Comparison of ENCODE assay signal across 17 mouse cellular contexts in genomic region chr12:12227594-12227993, GRCm38 (mm10). TPM values are rescaled to one million over a fixed set of nuclear protein-coding genes. Genes with fewer than 3 reads are reported as not detected.
DNase-seq lines count a peak whose midpoint lies in the region; ATAC-seq and TF ChIP-seq lines count a peak whose summit lies in the region.
"Had no signal": no experiment of that assay in that cellular context is flagged by ENCODE, and none has a peak within 500 bp of the region (broad histone marks: within the 10 kb centered on the region; RNA-seq: fewer than 3 reads in every experiment).

No protein-coding gene starts in this region.

- H3K4me2 ChIP-seq in liver, embryonic 12.5 days, result no peak overlapping the region
- no peak overlapping the region for H3K4me2 ChIP-seq in lung, postnatal 0 days (replicated peaks; ENCODE audit: low read depth, low read length)
- H3K4me2 ChIP-seq in hindbrain, embryonic 11.5 days (replicated peaks; ENCODE audit: low read depth, low read length), result no peak overlapping the region
- H3K4me2 ChIP-seq: embryonic facial prominence, embryonic 12.5 days; forebrain, embryonic 15.5 days; heart, embryonic 15.5 days; hindbrain, embryonic 14.5 days had no signal

- H3K9me3 ChIP-seq in liver, embryonic 12.5 days (replicated peaks), result no peaks in the 10 kb centered on the region
- H3K9me3 ChIP-seq in lung, postnatal 0 days (ENCODE audit: low read length), result no peaks in the 10 kb centered on the region
- no peaks in the 10 kb centered on the region for H3K9me3 ChIP-seq in hindbrain, embryonic 11.5 days (ENCODE audit: control insufficient read depth, low read length)
- H3K9me3 ChIP-seq: embryonic facial prominence, embryonic 12.5 days; forebrain, embryonic 15.5 days; heart, embryonic 10.5 days; heart, embryonic 15.5 days had no signal

- no peak for ATAC-seq in liver, embryonic 12.5 days
- peak; percentile 72 for ATAC-seq in lung, postnatal 0 days
- no peak for ATAC-seq in hindbrain, embryonic 11.5 days (ENCODE audit: low FRiP score)
- ATAC-seq: forebrain, embryonic 15.5 days had no signal

- no peak for TF ChIP-seq POLR2A in liver, adult 2 months (IDR thresholded peaks at IDR 0.05; ENCODE audit: extremely low read depth, insufficient read depth, low read length)
- no peak for TF ChIP-seq POLR2A in cortical plate, adult 2 months (IDR thresholded peaks at IDR 0.05; ENCODE audit: extremely low read depth, insufficient read depth, low read length)

- no peak overlapping the region for H3K27ac ChIP-seq in liver, adult 2 months (replicated peaks; ENCODE audit: insufficient read depth, low read depth, low read length)
- H3K27ac ChIP-seq in liver, embryonic 12.5 days, result no peak overlapping the region
- peak overlapping the region; percentile 40; the same call in 1 of the 2 replicates for H3K27ac ChIP-seq in cortical plate, adult 2 months (ENCODE audit: insufficient read depth, low read length)
- no peak overlapping the region for H3K27ac ChIP-seq in lung, postnatal 0 days (ENCODE audit: low read length)
- H3K27ac ChIP-seq in hindbrain, embryonic 11.5 days (ENCODE audit: low read depth, low read length), result no peak overlapping the region
- H3K27ac ChIP-seq: embryonic facial prominence, embryonic 12.5 days; forebrain, embryonic 15.5 days; heart, embryonic 10.5 days; heart, embryonic 15.5 days; hindbrain, embryonic 14.5 days had no signal

- H3K27me3 ChIP-seq in liver, adult 2 months (ENCODE audit: control insufficient read depth, insufficient read depth, low read length), result no peaks in the 10 kb centered on the region
- no peaks in the 10 kb centered on the region for H3K27me3 ChIP-seq in liver, embryonic 12.5 days (replicated peaks)
- no peaks in the 10 kb centered on the region for H3K27me3 ChIP-seq in lung, postnatal 0 days (replicated peaks; ENCODE audit: insufficient read depth, low read length)
- no peaks in the 10 kb centered on the region for H3K27me3 ChIP-seq in hindbrain, embryonic 11.5 days (ENCODE audit: control insufficient read depth, insufficient read depth, low read length)
- H3K27me3 ChIP-seq: embryonic facial prominence, embryonic 12.5 days; forebrain, embryonic 15.5 days; heart, embryonic 15.5 days had no signal

- no peak for TF ChIP-seq CTCF in liver, adult 2 months (IDR thresholded peaks at IDR 0.05; ENCODE audit: low read depth, low read length)
- no peak for TF ChIP-seq CTCF in cortical plate, adult 2 months (IDR thresholded peaks at IDR 0.05; ENCODE audit: extremely low read depth, insufficient read depth, low read length)
- no peak for TF ChIP-seq CTCF in lung, postnatal 0 days (IDR thresholded peaks at IDR 0.05)

- H3K36me3 ChIP-seq in liver, adult 2 months (ENCODE audit: control insufficient read depth, insufficient read depth, low read length), result no peaks in the 10 kb centered on the region
- no peaks in the 10 kb centered on the region for H3K36me3 ChIP-seq in liver, embryonic 12.5 days
- H3K36me3 ChIP-seq in lung, postnatal 0 days (ENCODE audit: insufficient read depth, low read length), result no peaks in the 10 kb centered on the region
- no peaks in the 10 kb centered on the region for H3K36me3 ChIP-seq in hindbrain, embryonic 11.5 days (ENCODE audit: control insufficient read depth, insufficient read depth, low read length)
- H3K36me3 ChIP-seq: embryonic facial prominence, embryonic 12.5 days; forebrain, embryonic 15.5 days; heart, embryonic 10.5 days; heart, embryonic 15.5 days had no signal

- H3K4me3 ChIP-seq in liver, adult 2 months (ENCODE audit: insufficient read depth, low read depth, low read length), result no peak overlapping the region
- no peak overlapping the region for H3K4me3 ChIP-seq in liver, embryonic 12.5 days
- H3K4me3 ChIP-seq in cortical plate, adult 2 months (ENCODE audit: insufficient read depth, low read length), result no peak overlapping the region
- no peak overlapping the region for H3K4me3 ChIP-seq in lung, postnatal 0 days (ENCODE audit: low read depth, low read length)
- no peak overlapping the region for H3K4me3 ChIP-seq in hindbrain, embryonic 11.5 days (ENCODE audit: low read depth, low read length)
- H3K4me3 ChIP-seq: embryonic facial prominence, embryonic 12.5 days; forebrain, embryonic 15.5 days; heart, embryonic 10.5 days; heart, embryonic 15.5 days had no signal

- TF ChIP-seq EP300 in lung, postnatal 0 days (IDR thresholded peaks at IDR 0.05), result peak; percentile 82

- DNase-seq in liver, adult 2 months (ENCODE audit: extremely low read depth, low read depth, low spot score), result peak; percentile 14
- peak; percentile 80 for DNase-seq in lung, postnatal 0 days (ENCODE audit: low spot score)
- DNase-seq in lung, postnatal 36 days, result peak; percentile 61
- DNase-seq in hindbrain, embryonic 11.5 days (ENCODE audit: low spot score), result no peak
- DNase-seq: adrenal gland, adult 2 months; adrenal gland, postnatal 25 days; cerebellum, adult 2 months; cerebellum, postnatal 14 days; gastrocnemius, postnatal 36 days; heart, postnatal 14 days had no signal

- H3K9ac ChIP-seq in liver, adult 2 months (ENCODE audit: low read depth, low read length), result no peak overlapping the region
- H3K9ac ChIP-seq in liver, embryonic 12.5 days, result no peak overlapping the region
- no peak overlapping the region for H3K9ac ChIP-seq in lung, postnatal 0 days (replicated peaks; ENCODE audit: low read depth)
- no peak overlapping the region for H3K9ac ChIP-seq in hindbrain, embryonic 11.5 days (ENCODE audit: low read depth, low read length)
- H3K9ac ChIP-seq: embryonic facial prominence, embryonic 12.5 days; forebrain, embryonic 15.5 days; heart, embryonic 15.5 days; hindbrain, embryonic 14.5 days had no signal

- no peaks in the 10 kb centered on the region for H3K79me2 ChIP-seq in liver, adult 2 months (ENCODE audit: control insufficient read depth, insufficient read depth, low read length)

- WGBS in liver, adult 2 months, result 74% methylated on average over 3 of the region's 3 CpGs
- 69% methylated on average over 3 of the region's 3 CpGs for WGBS in liver, embryonic 12.5 days (ENCODE audit: insufficient replicate concordance)
- 57% methylated on average over 3 of the region's 3 CpGs for WGBS in lung, postnatal 0 days
- 83% methylated on average over 3 of the region's 3 CpGs for WGBS in hindbrain, embryonic 11.5 days

- H3K4me1 ChIP-seq in liver, adult 2 months (ENCODE audit: control insufficient read depth, insufficient read depth, low read length), result no peaks in the 10 kb centered on the region
- no peaks in the 10 kb centered on the region for H3K4me1 ChIP-seq in liver, embryonic 12.5 days
- H3K4me1 ChIP-seq in cortical plate, adult 2 months (ENCODE audit: control insufficient read depth, insufficient read depth, low read length), result peaks cover 16% of the 10 kb centered on the region
- H3K4me1 ChIP-seq in lung, postnatal 0 days (ENCODE audit: insufficient read depth, low read depth, low read length), result no peaks in the 10 kb centered on the region
- H3K4me1 ChIP-seq in hindbrain, embryonic 11.5 days (replicated peaks; ENCODE audit: control insufficient read depth, insufficient read depth, low read length), result no peaks in the 10 kb centered on the region
- H3K4me1 ChIP-seq: embryonic facial prominence, embryonic 12.5 days; heart, embryonic 10.5 days; heart, embryonic 15.5 days had no signal

RNA-seq across cellular contexts. Expression of gene Fam49a, which starts 34.3 kb away (rescaled TPM):
- total RNA-seq in liver, adult 2 months (2014; rRNA removed), result 2.0 and 3.3 TPM in 2 replicates
- 0.65 and 1.7 TPM in 2 replicates for polyA plus RNA-seq in liver, adult 2 months (2012; rRNA removed)
- 3.8 and 4.1 TPM in 2 replicates for polyA plus RNA-seq in liver, embryonic 12.5 days (2016; fragmentation: Nextera tagmentation; extraction: Ambion mirVana)
- polyA plus RNA-seq in cortical plate, adult 2 months (2012; rRNA removed), result 78.7 and 78.9 TPM in 2 replicates
- polyA plus RNA-seq in lung, postnatal 0 days (2015; fragmentation: Nextera tagmentation; extraction: Ambion mirVana), result 15.3 and 16.7 TPM in 2 replicates
- 24.1 and 26.6 TPM in 2 replicates for polyA plus RNA-seq in hindbrain, embryonic 11.5 days (2014; fragmentation: Nextera tagmentation; extraction: Ambion mirVana)
